Mouse (Mus musculus): ENCODE results near the gene 1700021F05Rik. TPM values are rescaled to one million over a fixed set of nuclear protein-coding genes. Genes with fewer than 3 reads are reported as not detected.

1700021F05Rik gene
- polyA plus RNA-seq (2015; fragmentation: Nextera tagmentation; extraction: Ambion mirVana), result 43.5 and 45.3 TPM in 2 replicates

DNA sequence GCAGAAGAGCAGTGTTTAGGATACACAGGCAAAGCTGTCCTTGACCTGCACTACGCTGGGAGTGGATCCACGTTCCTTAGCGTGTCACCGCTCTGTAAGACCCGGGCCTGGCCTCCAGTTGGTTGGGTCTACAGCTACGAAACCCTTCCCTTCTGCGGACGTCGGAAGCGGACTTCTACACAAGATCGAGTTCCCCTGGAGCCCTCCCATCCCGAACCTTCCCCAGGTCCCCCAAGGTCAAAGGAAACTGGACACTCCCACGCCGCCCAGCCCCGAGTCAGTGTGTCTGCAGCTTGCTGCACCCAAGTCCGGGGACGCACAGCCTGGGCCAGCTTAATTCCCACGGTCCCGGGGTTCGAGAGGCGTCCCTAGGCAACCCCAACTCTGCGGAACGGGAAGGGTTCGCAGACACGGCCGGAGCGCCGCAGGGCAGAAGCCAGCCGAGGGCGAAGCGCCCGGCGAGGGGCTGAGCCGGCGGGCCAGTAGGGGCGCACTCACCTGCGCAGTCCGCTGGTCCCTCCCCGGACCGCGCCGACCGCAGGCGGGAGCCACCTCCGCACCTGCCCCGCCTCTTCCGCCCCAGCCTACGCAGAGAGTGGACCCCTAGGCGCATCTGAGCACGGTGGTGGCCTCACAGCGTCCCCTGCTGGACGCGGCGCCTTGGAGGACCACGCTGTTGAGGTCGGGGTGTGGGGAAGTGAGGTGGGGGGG is at the start of gene 1700021F05Rik:
TSS of gene 1700021F05Rik (minus strand) at position 553 of the 711 bp plus-strand sequence.

DNA sequence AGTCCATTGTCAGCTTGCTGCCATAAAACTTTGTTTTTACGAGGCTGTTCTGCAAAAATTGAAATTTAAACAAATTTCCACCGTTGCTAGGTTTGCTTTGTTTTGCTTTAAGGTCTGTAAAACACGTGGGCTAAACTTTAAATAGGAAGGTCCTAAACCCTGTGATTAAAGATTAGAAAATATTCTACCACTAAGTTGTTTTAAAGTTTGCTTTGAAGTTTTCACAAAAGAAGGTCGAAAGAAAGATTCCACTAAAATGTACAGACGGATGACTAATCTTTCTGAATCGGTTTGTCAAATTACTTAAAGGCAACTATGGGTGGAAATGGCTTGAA is 37.2 kb upstream of the 1700021F05Rik start, which contains the start of gene Cd24a:
TSS of gene Cd24a (plus strand) at position 288 of the 335 bp plus-strand sequence.

DNA sequence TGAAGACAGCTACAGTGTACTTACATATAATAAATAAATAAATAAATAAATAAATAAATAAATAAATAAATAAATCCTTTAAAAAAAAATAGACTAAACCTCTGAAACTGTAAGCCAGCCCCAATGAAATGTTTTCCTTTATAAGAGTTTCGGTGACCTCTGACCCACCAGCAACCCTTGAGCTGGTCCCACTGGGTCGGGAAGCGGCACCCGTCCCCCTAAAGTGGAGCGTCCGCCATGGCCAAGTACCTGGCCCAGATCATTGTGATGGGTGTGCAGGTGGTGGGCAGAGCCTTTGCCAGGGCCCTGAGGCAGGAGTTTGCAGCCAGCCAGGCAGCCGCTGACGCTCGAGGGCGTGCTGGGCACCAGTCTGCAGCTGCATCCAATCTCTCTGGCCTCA is 16.9 kb downstream of the 1700021F05Rik start, which contains the start of gene Gm9803:
TSS of gene Gm9803 (plus strand) at position 154 of the 400 bp plus-strand sequence.

DNA sequence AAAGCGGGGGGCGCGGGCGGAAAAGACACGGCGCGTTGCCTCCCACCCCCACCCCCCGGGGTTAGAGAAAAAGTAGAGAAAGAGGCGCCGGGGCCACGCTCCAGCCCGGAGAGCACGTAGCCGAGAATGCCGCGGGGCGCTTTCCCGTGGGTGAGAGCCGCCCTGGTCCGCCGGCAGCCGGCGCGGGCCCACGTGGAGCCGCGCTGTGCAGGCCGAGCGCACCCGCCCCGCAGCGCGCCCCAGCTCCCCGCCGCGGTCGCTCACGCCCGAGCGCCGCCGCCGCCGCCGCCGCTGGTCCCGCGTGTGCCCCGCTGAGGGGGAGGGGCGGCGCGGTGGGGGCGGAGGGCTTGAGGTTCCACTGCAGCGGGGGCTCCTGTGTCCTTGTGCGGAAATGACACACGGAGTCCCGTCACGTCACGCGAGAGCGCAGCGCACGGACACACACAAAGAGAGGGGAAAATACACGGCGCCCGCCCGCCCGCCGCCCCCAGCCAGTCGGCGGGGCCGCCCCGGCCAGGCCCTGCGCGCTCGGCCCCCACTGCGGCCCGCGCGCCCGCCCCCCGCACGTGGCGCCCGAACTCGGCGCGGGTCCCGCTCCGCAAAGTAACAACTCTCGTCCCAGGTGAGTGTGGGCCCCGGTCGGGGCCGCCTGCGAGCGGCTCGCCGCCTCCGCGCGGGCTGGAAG is 61.9 kb downstream of the 1700021F05Rik start, which contains the start of gene Bend3:
TSS of gene Bend3 (plus strand) at position 81 of the 685 bp plus-strand sequence.

Other genes starting within 250 kb of the 1700021F05Rik start
- 1.0 TPM in 2 replicates for gene Bend3, start 62.2 kb downstream of the 1700021F05Rik start, polyA plus RNA-seq (2015; fragmentation: Nextera tagmentation; extraction: Ambion mirVana)
- gene Gm9803, start 16.9 kb downstream of the 1700021F05Rik start, polyA plus RNA-seq (2015; fragmentation: Nextera tagmentation; extraction: Ambion mirVana), result 12.9 and 14.3 TPM in 2 replicates
- gene Cd24a, start 37.3 kb upstream of the 1700021F05Rik start, polyA plus RNA-seq (2015; fragmentation: Nextera tagmentation; extraction: Ambion mirVana), result 107 and 109 TPM in 2 replicates

Data from urinary bladder, postnatal 0 days (tissue).